Mouse (Mus musculus) left cerebral cortex, adult 18-20 months (tissue): Measurements from ENCODE around the gene Dnmbp. TPM values are rescaled to one million over a fixed set of nuclear protein-coding genes. Genes with fewer than 3 reads are reported as not detected.

Experiments used
- DNase-seq, 2 experiments: peaks; one replicate each; pipeline ENCODE4 v3.0.0; 2021 to 2022; ENCODE audit warnings: low spot score in 2 of 2, mixed read lengths in 1 of 2
- total RNA-seq, 2 experiments: library from RNA; stranded (reverse); gene quantifications; 2 replicates each; pipeline ENCODE4 v1.2.3; 2021

Dnmbp gene
- total RNA-seq, 2 experiments from 2014 or later, result 14.3 TPM

GRCm38 (mm10) chr19:43914986-43915385, 25.0 kb downstream of the Dnmbp start:
- no peak for DNase-seq

- no peak for DNase-seq
Observed at GRCm38 (mm10) chr19:43912775-43913486, 27.1 kb downstream of the Dnmbp start.

DNA sequence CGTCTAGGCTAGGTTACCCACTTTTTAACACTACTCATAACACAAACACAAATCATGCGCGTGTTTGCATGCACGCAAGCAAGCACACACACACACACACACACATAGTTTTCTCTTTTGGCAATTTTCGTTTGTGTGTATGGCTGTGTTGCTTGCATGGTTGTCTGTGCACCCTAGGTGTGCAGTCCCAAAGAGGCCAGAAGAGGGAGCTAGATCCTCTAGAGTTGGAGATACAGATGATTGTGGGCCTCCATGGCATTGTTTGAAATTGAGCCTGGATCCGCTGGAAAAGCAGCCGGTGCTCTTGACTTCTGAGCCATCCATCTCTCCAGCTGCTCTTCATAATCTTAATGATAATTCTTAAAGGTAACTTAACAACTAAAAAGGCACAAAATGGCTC, 33.5 kb downstream of the Dnmbp start:
- no peak for DNase-seq

DNA sequence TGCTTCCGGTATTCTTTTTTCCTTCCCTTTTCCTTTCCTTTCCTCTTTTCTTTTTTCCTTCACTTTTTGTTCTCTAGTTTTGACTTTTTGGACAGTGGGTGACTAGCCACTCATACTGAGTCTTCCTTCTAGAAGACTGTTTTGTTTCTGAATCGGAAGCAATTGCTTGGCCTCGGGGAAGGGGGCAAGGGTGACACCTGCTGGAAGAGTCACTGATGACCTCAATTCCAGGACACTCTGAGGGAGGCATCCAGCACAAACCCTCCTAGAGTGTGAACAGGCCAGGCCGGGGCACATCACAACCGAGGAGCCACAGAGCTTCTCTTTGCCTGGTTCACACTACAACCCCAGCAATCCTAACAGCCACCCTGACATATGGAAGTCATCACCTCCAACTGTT, 34.0 kb downstream of the Dnmbp start:
- no peak for DNase-seq

GRCm38 (mm10) chr19:43905136-43905535, 34.9 kb downstream of the Dnmbp start:
- no peak for DNase-seq

DNA sequence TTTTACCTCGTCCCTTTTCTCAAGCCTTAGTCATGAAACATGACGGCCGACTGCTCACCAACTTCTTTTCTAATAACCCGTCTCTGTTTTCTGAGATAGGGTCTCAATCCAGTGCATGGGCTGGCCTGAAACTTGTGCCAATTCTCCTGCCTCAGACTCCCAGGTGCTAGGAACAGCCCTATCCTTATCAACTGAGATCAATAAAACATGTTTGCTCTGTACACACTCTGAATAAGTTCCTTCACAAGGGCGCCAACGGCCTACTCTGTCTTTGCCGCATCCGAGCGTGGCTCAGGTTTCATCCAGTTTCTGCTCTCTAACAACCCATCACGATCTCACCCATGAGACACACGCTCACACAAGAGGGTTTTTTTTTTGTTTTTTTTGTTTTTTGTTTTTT, 35.7 kb downstream of the Dnmbp start:
- DNase-seq, result no peak

GRCm38 (mm10) chr19:43902887-43903286, 37.1 kb downstream of the Dnmbp start:
- no peak for DNase-seq

DNA sequence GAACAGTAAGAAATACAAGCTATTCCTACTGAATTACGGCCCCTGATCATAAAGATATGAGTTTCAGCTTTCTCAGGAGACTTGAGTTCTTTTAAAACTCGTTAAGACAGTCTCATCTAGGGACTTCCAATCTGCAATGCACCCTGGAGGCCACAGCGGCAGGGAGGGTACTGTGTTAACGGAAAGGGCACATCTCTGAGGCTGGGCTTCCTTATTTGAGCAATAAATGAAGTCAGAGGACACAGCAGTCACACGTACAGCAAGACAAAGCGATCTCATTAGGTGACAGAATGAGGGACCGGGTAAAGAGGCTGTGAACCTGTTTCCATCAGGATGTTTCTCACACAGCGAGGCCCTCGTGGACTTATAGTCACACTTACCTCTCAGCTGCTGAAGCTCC, 39.3 kb downstream of the Dnmbp start:
- no peak for DNase-seq

DNA sequence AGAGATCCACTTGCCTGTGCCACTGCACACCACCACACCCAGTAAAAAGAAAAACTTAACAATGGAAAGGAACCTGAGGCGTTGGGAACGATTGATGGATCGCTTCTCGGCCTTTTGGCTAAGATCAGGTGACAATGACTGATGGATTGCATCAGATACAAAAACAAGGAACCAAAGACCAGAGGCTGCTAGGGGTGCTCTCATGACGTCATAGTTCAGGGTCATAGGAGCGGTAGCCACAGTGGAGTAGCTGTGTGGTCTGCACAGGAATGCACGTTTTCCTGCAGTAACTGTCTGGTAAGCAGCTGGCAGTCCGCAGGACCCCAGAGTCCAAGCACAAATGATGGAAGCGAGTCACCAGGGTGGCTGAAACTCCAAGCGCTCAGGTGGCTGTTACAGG, 41.4 kb downstream of the Dnmbp start:
- DNase-seq, result no peak

GRCm38 (mm10) chr19:43896441-43896840, 43.5 kb downstream of the Dnmbp start:
- DNase-seq, result peak; percentile 38

DNA sequence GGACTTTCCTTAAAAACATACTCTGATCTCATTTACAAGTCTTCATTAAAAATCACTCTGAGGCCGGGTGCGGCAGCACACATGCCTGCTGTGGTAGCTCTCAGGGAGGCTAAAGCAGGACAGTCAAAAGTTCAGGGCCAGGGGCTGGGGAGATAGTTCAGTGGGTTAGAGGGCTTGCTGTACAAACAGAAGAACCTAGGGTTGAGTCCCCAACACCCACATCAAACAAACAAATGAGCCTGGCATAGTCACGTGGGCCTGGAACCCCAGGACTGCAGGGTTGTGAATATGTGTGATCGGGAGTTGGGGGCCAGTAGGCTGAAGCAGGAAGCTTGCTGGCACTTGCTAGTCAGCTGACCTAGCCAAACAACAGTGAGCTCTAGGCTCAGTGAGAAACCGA, 44.0 kb downstream of the Dnmbp start:
- no peak for DNase-seq

DNA sequence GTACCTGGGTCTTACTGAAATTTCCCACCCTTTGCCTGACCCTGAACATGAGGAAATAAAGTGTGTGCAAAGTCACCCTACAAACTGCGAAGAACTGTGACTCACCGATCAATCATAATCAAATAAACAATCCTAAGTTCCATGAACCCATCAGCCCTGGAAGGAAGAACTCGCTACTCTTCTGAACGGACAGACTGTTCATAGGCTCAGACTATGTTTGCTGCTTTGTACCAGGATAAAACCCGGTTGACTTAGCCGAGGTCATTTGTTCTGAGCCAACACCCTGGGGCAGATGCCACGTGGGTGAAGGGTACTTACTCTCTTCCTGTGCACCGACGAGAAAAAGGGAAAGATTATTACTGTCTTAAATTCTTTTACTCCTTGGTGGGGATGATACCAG, 45.2 kb downstream of the Dnmbp start:
- no peak for DNase-seq

DNA sequence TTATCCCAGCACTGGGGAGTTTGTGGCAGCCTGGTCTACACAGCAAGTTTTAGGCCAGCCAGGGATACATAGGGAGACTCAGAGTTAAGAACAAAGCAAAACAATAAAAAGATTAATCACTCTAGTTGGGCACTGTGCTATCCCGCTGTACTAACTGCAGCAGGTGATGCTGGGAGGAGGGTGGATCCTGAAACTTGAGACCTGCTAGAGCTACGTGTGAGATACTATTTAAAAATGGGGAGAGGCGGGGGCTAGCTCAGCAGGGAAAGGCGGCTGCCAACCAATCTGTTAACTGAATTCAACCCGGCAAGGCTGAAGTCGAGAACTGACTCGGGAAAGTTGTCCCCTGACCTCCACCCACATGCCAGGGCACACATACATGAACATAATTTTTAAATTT, 45.9 kb downstream of the Dnmbp start:
- no peak for DNase-seq

DNA sequence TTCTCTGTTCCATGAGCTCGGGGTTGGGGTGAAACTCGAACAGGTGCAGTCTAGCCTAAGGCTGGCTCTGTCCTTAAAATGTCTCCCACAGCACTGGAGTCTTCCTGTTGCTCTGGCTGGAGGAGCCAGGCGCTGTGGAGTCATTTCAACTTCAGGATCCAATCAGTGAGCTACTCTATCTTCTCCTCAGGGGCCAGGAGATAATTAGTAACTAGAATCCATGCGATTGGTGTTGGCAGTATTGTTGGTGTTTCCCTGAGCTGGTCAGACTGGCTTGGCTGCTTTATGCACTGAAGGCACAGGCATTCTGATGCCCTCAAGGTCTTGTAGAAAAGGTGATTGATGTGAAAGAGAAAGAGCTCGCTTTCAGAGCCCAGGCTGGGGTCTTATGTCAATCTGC, 49.5 kb downstream of the Dnmbp start:
- no peak for DNase-seq

- no peak for DNase-seq
Observed at GRCm38 (mm10) chr19:43887725-43888124, 52.3 kb downstream of the Dnmbp start.

GRCm38 (mm10) chr19:43887242-43887641, 52.7 kb downstream of the Dnmbp start:
- DNase-seq, result no peak

- no peak for DNase-seq
Observed at GRCm38 (mm10) chr19:43886371-43887099, 53.5 kb downstream of the Dnmbp start.

GRCm38 (mm10) chr19:43884668-43885498, 55.1 kb downstream of the Dnmbp start:
- no peak for DNase-seq

- DNase-seq, result no peak
Observed at GRCm38 (mm10) chr19:43882895-43883573, 57.0 kb downstream of the Dnmbp start.

DNA sequence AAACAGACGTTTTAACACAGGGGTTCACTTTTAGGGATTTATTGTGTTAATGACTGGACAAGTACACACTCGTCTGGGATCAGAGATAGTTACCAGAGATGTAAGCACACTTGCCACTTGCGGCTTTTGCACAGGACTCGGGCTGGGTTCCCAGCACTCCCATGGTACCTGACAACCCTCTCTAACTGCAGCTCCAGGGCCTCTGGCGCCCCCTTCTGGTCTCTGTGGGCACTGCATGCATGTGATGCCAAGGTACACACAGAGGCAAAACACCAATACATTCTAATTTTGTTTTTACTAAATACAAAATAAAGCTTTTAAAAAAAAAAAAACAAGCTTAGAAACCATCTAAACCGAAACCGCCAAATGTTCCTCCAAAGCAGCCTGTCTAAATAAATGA, 58.4 kb downstream of the Dnmbp start:
- DNase-seq, result no peak

DNA sequence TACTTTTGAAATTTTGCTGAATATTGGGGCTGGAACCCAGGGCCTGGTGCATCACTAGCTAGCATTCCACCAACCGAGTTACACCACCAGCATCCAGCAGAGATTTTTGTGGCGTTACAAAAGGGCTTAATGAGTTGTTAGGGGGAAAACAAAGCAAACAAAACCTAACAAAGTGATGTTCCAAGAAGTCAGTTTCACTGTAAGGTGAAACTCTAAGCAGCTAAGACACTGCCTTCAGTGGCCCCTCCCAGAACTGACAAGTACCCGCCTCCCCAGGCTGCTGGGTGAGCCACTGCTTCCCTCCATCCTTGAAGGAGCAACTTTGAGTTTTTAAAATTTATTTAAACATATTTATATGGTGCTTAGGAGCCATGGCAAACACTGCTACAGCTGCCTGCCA, 59.6 kb downstream of the Dnmbp start:
- no peak for DNase-seq
